Mouse (Mus musculus): ENCODE measurements around the gene Arl5c.

Arl5c gene

GRCm38 (mm10) chr11:97994539-97995100 is 1.4 kb downstream of the Arl5c start:
- DNase-seq (ENCODE audit: low read depth) = peak; percentile 75

DNA sequence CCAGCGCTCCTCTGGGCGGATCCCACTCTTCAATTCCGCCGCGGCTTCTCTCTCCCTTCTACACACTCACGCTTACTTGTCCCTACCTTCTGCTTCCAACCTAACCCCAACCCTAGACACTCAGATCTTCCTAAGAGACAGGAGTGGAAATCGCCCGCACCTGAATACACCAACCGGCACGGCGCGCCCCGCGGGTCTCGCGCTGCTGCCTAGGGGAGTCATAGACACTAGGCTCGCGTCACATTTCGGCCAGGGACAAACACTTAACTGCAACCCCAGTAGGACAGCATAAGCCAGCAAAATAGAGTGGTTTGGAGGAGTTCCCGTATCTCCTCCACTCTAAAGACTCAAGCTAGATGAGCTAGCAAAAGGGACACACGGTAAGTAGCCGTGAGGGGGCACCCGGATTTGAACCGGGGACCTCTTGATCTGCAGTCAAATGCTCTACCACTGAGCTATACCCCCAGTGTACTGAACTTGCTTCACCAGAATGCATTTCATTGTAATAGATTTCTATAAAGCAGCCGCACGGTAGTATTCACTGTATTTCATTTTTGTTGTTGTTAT is 7.4 kb downstream of the Arl5c start:
- DNase-seq (ENCODE audit: low read depth) = peak; percentile 81

DNA sequence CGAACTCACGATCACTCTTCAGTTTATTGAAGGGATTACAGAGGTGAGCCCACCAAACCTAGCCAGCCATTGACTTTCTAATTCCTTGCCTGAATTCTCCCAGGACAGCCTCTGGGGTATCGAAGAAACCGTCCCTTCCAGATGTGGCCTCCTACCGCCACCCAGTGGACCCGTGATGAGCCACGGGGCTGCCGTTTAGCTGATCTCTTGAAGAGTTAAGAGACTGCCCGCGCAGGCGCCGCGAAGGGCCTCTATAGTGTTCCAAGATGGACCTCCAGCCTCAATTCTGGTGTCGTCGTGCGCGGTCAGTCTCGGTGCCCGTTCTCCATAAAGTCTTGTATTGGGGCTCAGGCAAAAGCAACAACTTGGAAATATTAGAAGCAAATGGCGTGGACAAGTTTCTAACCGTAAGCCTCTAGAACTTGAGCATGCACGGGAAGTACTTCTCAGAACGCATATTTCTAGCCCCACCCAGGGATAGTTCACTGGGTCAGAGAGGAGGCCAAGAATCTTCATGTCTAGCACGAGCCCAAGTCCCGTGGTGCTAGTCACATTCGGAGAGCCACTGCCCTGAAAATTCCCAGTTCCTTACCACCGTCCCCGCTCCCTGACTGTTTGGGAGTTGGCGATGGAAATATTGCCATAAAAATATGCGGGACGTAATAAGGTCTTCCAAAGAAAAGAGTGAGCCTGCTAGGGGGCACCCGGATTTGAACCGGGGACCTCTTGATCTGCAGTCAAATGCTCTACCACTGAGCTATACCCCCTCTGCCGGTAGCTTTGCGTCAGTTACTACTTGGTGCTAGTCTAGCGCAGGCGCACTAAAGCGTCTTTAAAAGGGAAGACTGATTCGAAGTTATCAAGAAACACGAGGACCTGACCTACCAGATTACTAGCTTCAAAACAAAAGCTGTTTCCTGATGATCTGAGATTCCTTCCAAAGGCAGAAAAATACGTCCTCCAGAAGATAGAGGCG is 8.1 kb downstream of the Arl5c start:
- peak; percentile 95 for DNase-seq (ENCODE audit: low read depth)

- DNase-seq (ENCODE audit: low read depth) = no peak
These were observed 9.1 kb downstream of the Arl5c start for GRCm38 (mm10) chr11:97986738-97987465.

DNA sequence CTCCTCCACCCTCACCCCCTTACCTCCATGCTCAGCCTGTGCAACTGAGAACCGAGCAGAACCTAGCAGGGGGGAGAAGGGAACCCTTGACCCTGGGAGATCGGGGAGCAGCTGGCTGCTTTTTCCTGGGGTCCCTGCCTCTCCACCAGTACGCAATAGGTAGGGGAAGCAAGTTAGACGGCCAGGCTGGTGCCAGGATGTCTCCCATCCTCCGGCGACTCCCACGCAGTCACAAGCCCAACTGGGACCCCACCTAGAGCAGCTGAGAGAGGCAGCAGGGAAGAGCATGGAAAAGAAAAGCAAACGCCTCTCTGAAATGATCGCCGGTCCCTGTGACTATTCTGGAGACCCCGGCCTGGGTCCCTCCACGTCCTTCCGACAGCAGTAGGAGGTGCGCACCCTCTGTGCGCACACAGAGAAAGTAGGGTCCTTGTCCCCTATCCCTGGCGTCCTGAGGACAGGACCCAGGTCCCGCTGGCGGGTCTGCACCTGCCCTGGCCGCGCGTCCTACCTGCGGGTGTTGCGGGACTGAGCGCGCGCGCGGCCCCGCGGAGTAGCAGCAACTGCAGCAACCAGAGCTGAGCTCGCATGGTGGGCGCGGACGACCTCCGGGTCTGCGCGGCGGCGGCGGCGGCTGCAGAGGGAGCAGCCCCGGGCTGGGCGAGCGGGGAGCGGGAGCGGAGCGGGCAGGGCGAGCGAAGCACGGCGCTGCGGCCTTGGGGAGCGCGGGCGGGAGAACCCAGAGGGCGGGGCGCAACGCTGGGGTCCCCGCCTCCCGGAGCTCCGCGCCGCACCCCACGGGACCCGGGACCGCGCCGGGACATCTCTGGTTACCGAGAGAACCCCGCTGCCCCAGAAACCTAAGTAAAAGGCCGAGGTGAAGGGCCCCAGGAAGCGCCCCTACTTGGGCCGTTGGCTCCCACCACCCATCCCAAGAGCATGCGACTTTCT is 10.0 kb downstream of the Arl5c start, which contains the start of gene Plxdc1:
Plxdc1 (minus strand) TSS at position 718 of the 951 bp plus-strand sequence.
- no peak for DNase-seq (ENCODE audit: low read depth)

GRCm38 (mm10) chr11:97983983-97984382 is 12.0 kb downstream of the Arl5c start:
- DNase-seq (ENCODE audit: low read depth) = no peak

DNA sequence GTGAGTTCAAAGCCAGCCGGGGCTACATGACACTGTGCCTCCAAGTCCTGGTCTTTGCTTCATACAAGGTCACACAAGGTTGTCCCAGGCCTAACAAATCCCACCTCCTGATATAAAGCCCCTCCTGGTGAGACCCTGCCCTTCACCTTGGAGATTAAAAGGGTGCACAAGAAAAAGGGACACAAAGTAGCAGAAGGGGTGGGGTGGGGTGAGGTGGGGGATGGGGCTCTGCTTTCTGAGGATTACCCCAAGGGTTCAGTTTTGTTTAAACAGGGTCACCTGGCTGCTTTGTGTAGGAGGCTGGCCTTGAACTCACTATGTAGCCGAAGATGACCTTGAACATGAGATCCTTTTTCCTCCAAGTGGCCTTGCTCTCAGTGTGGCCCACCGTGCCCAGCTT is 12.5 kb downstream of the Arl5c start:
- no peak for DNase-seq (ENCODE audit: low read depth)

GRCm38 (mm10) chr11:97982721-97983120 is 13.3 kb downstream of the Arl5c start:
- DNase-seq (ENCODE audit: low read depth) = no peak

DNA sequence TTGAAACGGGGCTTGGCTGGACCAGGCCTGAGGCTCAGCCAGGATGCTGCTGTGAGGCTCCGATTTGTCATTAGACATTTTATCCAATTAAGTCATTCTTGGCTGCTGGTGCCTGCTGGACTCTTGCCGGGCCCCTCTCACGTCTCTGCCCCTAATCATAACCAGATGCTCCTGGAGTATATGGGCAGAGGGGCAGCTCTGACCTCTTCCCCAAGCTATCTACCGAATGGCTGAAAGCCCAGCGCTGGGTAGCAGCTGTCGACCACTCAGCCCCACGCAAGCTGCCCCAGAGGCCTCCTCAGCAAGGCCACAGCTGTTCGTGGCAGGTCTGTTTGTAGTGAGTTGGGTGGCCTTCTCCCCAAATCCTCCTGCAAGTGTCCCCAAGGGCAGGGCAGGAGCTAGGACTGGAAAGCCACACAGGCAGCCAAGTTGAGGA is 15.4 kb downstream of the Arl5c start:
- no peak for DNase-seq (ENCODE audit: low read depth)

DNA sequence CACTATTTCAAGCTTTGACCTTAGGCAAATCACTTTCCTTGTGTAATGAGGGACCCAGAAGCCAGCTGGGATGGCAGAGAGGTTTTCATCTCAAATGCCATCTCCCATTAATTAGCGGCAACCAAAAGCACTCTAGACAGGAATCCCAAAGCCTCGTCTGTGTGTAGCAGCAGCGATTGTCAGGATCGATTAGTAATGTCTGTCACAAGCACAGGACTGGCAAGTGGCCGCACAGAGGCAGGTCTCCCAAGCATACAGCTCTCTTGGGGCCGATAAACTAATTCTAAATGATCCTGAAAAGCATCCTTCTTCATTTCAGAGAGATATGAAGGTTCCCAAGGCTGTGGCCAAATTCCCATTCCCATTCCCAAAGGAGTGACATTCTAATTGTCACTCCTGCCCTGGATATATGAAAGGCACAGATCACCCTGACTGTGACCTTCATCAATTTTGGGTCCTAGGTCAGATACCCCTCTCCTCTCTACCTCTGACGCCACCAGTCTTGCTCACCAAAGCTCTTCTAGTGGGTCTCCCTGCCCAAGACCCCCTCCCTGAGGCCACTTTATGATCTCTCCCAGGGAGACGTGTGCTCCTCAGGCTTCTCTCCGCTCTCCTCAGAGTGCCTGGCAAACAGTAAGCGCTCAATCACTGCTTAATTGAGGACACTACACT is 16.0 kb downstream of the Arl5c start:
- no peak for DNase-seq (ENCODE audit: low read depth)

DNA sequence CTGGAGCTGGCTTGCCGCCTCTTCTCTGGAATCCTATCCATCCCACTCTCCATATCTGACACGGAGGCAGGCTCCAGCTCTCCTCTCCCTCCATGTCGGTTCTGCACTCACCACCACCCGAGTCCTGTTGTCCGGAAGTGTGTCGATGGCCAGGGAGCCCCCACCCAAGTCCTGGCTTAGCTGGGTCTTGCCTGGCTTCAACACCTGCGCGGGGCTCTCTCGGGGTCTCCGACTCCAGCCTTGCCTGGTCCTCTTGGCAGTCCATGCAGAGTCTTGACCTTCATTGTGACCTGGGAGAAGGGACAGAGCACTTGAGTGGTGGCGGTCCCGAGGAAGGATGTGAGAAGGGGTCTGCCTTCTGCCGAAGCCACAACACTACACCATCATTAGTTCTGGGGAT is 17.6 kb downstream of the Arl5c start:
- DNase-seq (ENCODE audit: low read depth) = no peak

- no peak for DNase-seq (ENCODE audit: low read depth)
These were observed 18.2 kb downstream of the Arl5c start for GRCm38 (mm10) chr11:97977797-97978196.

DNA sequence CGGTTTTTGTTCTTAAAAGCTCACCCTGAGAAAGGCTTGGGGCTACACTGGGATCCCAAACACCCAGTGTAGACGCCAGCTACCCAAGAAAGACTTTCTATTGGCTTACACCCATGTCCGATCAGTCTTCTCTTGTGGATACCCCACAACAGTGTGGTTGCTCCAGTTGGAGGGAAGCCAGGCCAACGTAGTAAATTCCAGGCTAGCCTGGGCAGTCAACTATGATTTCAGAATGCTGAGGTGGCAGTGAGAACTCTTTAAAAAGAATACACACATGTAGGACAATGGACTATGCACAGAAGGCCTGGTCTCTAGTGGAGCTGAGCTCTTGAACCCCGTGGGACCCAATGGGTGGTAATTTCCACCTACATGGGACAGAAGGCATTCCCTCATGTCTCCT is 21.2 kb downstream of the Arl5c start:
- no peak for DNase-seq (ENCODE audit: low read depth)

- no peak for DNase-seq (ENCODE audit: low read depth)
These were observed 21.8 kb downstream of the Arl5c start for GRCm38 (mm10) chr11:97974141-97974540.

DNA sequence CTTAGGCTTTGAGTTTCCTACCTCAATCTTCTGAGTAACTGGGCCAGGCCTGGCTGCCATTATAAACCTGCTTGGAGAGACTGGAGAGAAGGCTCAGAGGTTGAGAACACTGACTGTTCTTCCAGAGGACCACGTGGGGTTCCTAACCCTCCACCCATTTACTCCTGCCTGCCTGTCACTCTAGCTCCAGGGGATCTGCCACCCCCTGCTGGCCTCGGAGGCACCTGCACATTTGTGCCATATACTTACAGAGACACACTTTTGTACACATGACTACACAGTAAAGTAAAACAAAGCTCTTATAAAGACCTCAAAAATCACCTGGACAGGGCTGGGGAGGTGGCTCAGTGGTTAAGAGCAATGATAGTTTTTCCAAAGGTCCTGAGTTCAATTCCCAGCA is 23.5 kb downstream of the Arl5c start:
- DNase-seq (ENCODE audit: low read depth) = no peak

DNA sequence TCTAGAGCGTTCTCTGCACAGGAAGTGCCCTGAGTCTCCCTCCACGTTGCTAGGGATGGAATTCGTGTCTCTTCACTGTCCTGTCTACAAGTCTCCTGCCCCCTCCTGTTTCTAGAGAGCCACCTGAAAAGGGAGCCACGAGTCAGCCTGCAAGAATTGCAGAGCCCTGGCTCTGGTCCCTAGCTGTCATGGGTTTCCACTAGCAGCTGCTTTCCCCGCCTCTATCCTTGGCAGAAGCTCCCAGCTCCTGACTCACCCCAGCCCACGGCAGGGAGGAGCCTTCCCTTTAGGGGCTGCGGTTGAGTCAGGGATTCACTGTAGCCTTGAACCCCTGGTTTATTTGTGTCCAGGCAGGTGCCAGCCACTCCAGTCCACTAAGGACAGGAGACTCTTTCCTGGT is 24.7 kb downstream of the Arl5c start:
- no peak for DNase-seq (ENCODE audit: low read depth)

GRCm38 (mm10) chr11:97970771-97971170 is 25.2 kb downstream of the Arl5c start:
- no peak for DNase-seq (ENCODE audit: low read depth)

GRCm38 (mm10) chr11:97968385-97968784 is 27.6 kb downstream of the Arl5c start:
- DNase-seq (ENCODE audit: low read depth) = no peak

DNA sequence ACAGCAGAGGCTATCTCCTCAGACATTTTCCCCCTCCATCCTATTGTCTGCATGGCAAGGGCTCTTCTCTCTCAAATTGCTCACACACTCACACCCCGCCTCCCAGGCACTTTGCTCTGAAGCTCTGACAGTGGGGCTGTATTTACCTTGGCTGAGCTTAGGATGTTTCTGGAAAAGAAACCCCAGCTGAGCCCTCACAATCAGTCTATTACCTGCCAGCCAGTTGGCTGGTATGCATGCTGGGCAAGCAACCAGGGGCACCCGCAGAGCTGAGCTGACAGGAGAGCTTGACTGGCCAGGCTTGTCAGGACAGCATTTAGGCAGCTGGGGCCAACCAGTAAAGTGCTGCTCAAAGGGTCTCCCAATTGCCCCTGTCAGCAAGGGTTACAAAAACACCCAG is 28.9 kb downstream of the Arl5c start:
- no peak for DNase-seq (ENCODE audit: low read depth)

DNA sequence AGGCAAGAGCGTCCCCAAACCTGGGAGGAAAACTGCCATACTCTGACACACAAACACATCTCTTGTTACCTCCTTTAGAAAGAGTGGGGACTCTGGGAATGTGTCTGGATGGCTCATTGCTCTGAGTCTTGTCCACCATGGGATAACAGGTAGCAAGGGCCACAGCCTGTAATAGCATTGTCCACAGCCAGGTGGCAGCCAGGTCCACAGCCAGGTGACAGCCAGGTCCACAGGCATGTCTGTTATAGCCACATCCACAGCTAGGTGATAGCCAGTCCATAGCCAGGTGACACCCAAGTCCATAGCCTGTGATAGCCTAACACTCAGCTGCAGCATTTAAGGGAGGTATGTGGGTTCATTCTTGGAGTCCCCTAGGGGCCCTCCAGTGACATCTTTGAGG is 35.1 kb downstream of the Arl5c start:
- DNase-seq (ENCODE audit: low read depth) = no peak

GRCm38 (mm10) chr11:97959300-97959680 is 36.7 kb downstream of the Arl5c start:
- DNase-seq (ENCODE audit: low read depth) = no peak
